Mouse (Mus musculus) CH12.LX (cell line): ENCODE measurements around the gene Prkci. TPM values are rescaled to one million over a fixed set of nuclear protein-coding genes. Genes with fewer than 3 reads are reported as not detected.

Source experiments
- DNase-seq: peaks from one replicate; pipeline ENCODE4 v3.0.0-alpha.2; 2013; ENCODE audit errors: extremely low read depth
- H3K27ac ChIP-seq: 2 replicates; pipeline ENCODE4 v1.5.1; 2012; ENCODE audit warnings: low read depth, mild to moderate bottlenecking, control low read depth, moderate library complexity; ENCODE audit not compliant: insufficient read depth
- H3K27me3 ChIP-seq: replicated peaks from 2 replicates; pipeline ENCODE3; 2012; ENCODE audit warnings: inconsistent platforms
- H3K36me3 ChIP-seq, 2 experiments: replicated peaks in 1 of 2; 2 replicates each; pipeline versions ENCODE3 to v1.6.1; 2012; ENCODE audit warnings: inconsistent platforms in 1 of 2, low read length in 1 of 2, mild to moderate bottlenecking in 1 of 2, mixed read lengths in 1 of 2, moderate library complexity in 1 of 2; ENCODE audit not compliant: control insufficient read depth in 1 of 2, insufficient read depth in 1 of 2
- H3K4me1 ChIP-seq, 2 experiments: 2 replicates each; pipeline ENCODE4 v1.6.1; 2012; ENCODE audit warnings: inconsistent platforms in 1 of 2, moderate library complexity in 1 of 2; ENCODE audit not compliant: insufficient read depth in 2 of 2, control insufficient read depth in 1 of 2
- H3K4me2 ChIP-seq: 2 replicates; pipeline ENCODE4 v1.6.1; 2012; ENCODE audit warnings: low read depth, mild to moderate bottlenecking, control low read depth; ENCODE audit not compliant: poor library complexity, insufficient read depth, severe bottlenecking
- H3K4me3 ChIP-seq, 3 experiments: fragments of 150-350 bp in 1 of 3; sonication (generic) in 1 of 3; replicated peaks in 1 of 3; 2 replicates each; pipeline versions ENCODE3 to v1.5.1; 2011 to 2012; ENCODE audit warnings: low read depth in 2 of 3, low read length in 2 of 3, mild to moderate bottlenecking in 2 of 3, moderate library complexity in 2 of 3, control low read depth in 1 of 3, improper control_type of control experiment in 1 of 3, inconsistent platforms in 1 of 3, mixed read lengths in 1 of 3; ENCODE audit not compliant: poor library complexity in 1 of 3
- H3K79me2 ChIP-seq: replicated peaks from 2 replicates; pipeline ENCODE4 v1.6.1; 2012; ENCODE audit warnings: mild to moderate bottlenecking, moderate library complexity; ENCODE audit not compliant: control insufficient read depth, poor library complexity, insufficient read depth, severe bottlenecking; ENCODE audit errors: extremely low read depth
- H3K9ac ChIP-seq: 2 replicates; pipeline ENCODE4 v1.6.1; 2012; ENCODE audit warnings: low read depth, mild to moderate bottlenecking, control low read depth, moderate library complexity; ENCODE audit not compliant: insufficient read depth
- H3K9me3 ChIP-seq: replicated peaks from 2 replicates; pipeline ENCODE3; 2012; ENCODE audit warnings: low read length, inconsistent platforms, mixed read lengths
- BHLHE40 ChIP-seq: IDR thresholded peaks from 2 replicates; pipeline ENCODE4 v1.6.1; 2011; ENCODE audit warnings: mild to moderate bottlenecking, low read depth, low read length, improper control_type of control experiment
- CHD1 ChIP-seq: IDR thresholded peaks from 2 replicates; pipeline ENCODE4 v1.6.1; 2012; ENCODE audit warnings: low read depth, low read length, improper control_type of control experiment, inconsistent platforms
- CHD2 ChIP-seq: IDR thresholded peaks from 2 replicates; pipeline ENCODE4 v1.6.1; 2011; ENCODE audit warnings: low read length, improper control_type of control experiment
- EP300 ChIP-seq: IDR thresholded peaks from 2 replicates; pipeline ENCODE4 v1.6.1; 2011; ENCODE audit warnings: low read length, improper control_type of control experiment
- ETS1 ChIP-seq: conservative IDR thresholded peaks from 2 replicates; pipeline ENCODE4 v1.6.1; 2012; ENCODE audit warnings: low read depth, mild to moderate bottlenecking, inconsistent platforms, low read length, improper control_type of control experiment, moderate library complexity
- GABPA ChIP-seq: IDR thresholded peaks from 2 replicates; pipeline ENCODE4 v1.6.1; 2012; ENCODE audit warnings: low read depth, low read length, improper control_type of control experiment, inconsistent platforms; ENCODE audit not compliant: insufficient replicate concordance
- IRF4 ChIP-seq: IDR thresholded peaks from 2 replicates; pipeline ENCODE4 v1.6.1; 2014; ENCODE audit warnings: low read depth, mild to moderate bottlenecking, inconsistent platforms, low read length, improper control_type of control experiment
- JUN ChIP-seq: IDR thresholded peaks from 2 replicates; pipeline ENCODE4 v1.6.1; 2011; ENCODE audit warnings: low read depth, mild to moderate bottlenecking, low read length, improper control_type of control experiment, moderate library complexity; ENCODE audit not compliant: insufficient read depth
- KAT2A ChIP-seq: IDR thresholded peaks from 2 replicates; pipeline ENCODE4 v1.6.1; 2012; ENCODE audit warnings: low read length, improper control_type of control experiment, inconsistent platforms; ENCODE audit not compliant: insufficient replicate concordance
- MAFK ChIP-seq: IDR thresholded peaks from 2 replicates; pipeline ENCODE4 v1.6.1; 2011; ENCODE audit warnings: low read length, improper control_type of control experiment; ENCODE audit not compliant: insufficient replicate concordance
- MAX ChIP-seq: IDR thresholded peaks from 2 replicates; pipeline ENCODE4 v1.6.1; 2011; ENCODE audit warnings: low read length, improper control_type of control experiment
- MAZ ChIP-seq: IDR thresholded peaks from 2 replicates; pipeline ENCODE4 v1.6.1; 2012; ENCODE audit warnings: low read depth, mild to moderate bottlenecking, inconsistent platforms, low read length, improper control_type of control experiment, moderate library complexity
- MEF2A ChIP-seq: IDR thresholded peaks from 2 replicates; pipeline ENCODE4 v1.6.1; 2014; ENCODE audit warnings: low read depth, mild to moderate bottlenecking, inconsistent platforms, low read length, improper control_type of control experiment, borderline replicate concordance
- MXI1 ChIP-seq: IDR thresholded peaks from 2 replicates; pipeline ENCODE4 v1.6.1; 2011; ENCODE audit warnings: mild to moderate bottlenecking, low read depth, low read length, improper control_type of control experiment
- NELFE ChIP-seq: IDR thresholded peaks from 2 replicates; pipeline ENCODE4 v1.6.1; 2011; ENCODE audit warnings: low read depth, low read length, improper control_type of control experiment
- SIN3A ChIP-seq: IDR thresholded peaks from 2 replicates; pipeline ENCODE4 v1.6.1; 2012; ENCODE audit warnings: low read length, improper control_type of control experiment, inconsistent platforms
- SMC3 ChIP-seq: IDR thresholded peaks from 2 replicates; pipeline ENCODE4 v1.6.1; 2011; ENCODE audit warnings: low read depth, low read length, improper control_type of control experiment
- UBTF ChIP-seq: IDR thresholded peaks from 2 replicates; pipeline ENCODE4 v1.6.1; 2012; ENCODE audit warnings: low read depth, mild to moderate bottlenecking, inconsistent platforms, low read length, improper control_type of control experiment, moderate library complexity
- USF1 ChIP-seq: IDR thresholded peaks from 2 replicates; pipeline ENCODE4 v1.6.1; 2014; ENCODE audit warnings: low read depth, mild to moderate bottlenecking, inconsistent platforms, low read length, improper control_type of control experiment
- USF2 ChIP-seq: conservative IDR thresholded peaks from 2 replicates; pipeline ENCODE4 v1.6.1; 2011; ENCODE audit warnings: low read depth, low read length, improper control_type of control experiment
- dilution Hi-C: fragments of 300-500 bp; cut with MboI; formaldehyde crosslinking; loops from 2 replicates; pipeline ENCODE4 v1.14.3; 2020; ENCODE audit warnings: low sequenced_read_pairs; ENCODE audit not compliant: extremely low pct_unique_long_range_greater_than_20kb, extremely low pct_ligation_motif_present
- in situ Hi-C: fragments of 300-500 bp; cut with MboI; formaldehyde crosslinking; loops from 3 replicates; pipeline ENCODE4 v1.14.3; 2019; ENCODE audit warnings: low sequenced_read_pairs, low pct_ligation_motif_present, low pct_unique_long_range_greater_than_20kb, mixed read lengths
- polyA plus RNA-seq: library from polyadenylated mRNA; unstranded; fragments of >175 nt; gene quantifications from 2 replicates; pipeline ENCODE4 v1.2.1, GENCODE M21; 2012; ENCODE audit warnings: low read depth; ENCODE audit not compliant: insufficient read length
- total RNA-seq, 2 experiments: library from RNA; depleted of rRNA; stranded (reverse); fragments of 300-350 nt in 1 of 2; fragments of >200 nt in 1 of 2; gene quantifications; 2 replicates each; pipeline ENCODE4 v1.2.3; 2012 to 2014

Gene Prkci
- total and polyA plus RNA-seq, 3 experiments: 14.8 to 17.1 (median 16.7) TPM

GRCm38 (mm10) chr3:30995899-30996687 is 546 bp downstream of the Prkci start:
- Histone ChIP-seq H3K4me1 (peaks cover 21 to 58% of the 10 kb centered on the region in 2 experiments), H3K9me3 (no peaks in the 10 kb centered on the region)
- TF ChIP-seq JUN (no peak), UBTF (peak; percentile 8; the same call in 1 of the 2 replicates), MAFK (no peak), GABPA (0 out of 2 replicates have a peak, but pooled peaks have one; percentile 1), IRF4 (no peak), BHLHE40 (peak; percentile 60), SMC3 (no peak), NELFE (no peak), MEF2A (no peak), SIN3A (peak; percentile 23; the same call in 1 of the 2 replicates), CHD1 (no peak), MXI1 (0 out of 2 replicates have a peak, but pooled peaks have one; percentile 21), USF1 (no peak)
- TF ChIP-seq, all 38 proteins: peak for 5
- Histone ChIP-seq H3K27me3 (no peaks in the 10 kb centered on the region), H3K9ac (peak overlapping the region; percentile 44), H3K4me2 (peak overlapping the region; percentile 67), H3K4me3 (peak overlapping the region; percentile 65 to 94 (median 82)), H3K79me2 (peaks cover 24% of the 10 kb centered on the region), H3K27ac (peak overlapping the region; percentile 5; the same call in 1 of the 2 replicates), H3K36me3 (no peaks in the 10 kb centered on the region)
- dilution Hi-C loops (no loop called here), in situ Hi-C loops (loop anchor here (25.0 kb wide), 1 partner anchor 409 kb away; the partner anchor contains the start of gene Actrt3)
- peak; percentile 35 for DNase-seq

GRCm38 (mm10) chr3:30996688-30997014 is 1.1 kb downstream of the Prkci start:
- Histone ChIP-seq H3K36me3 (no peaks in the 10 kb centered on the region), H3K27ac (no peak overlapping the region), H3K79me2 (peaks cover 26% of the 10 kb centered on the region), H3K4me2 (peak overlapping the region; percentile 67), H3K4me1 (peaks cover 23 to 63% of the 10 kb centered on the region in 2 experiments), H3K9me3 (no peaks in the 10 kb centered on the region), H3K4me3 (peak overlapping the region; percentile 65 to 94 (median 82)), H3K9ac (peak overlapping the region; percentile 44), H3K27me3 (no peaks in the 10 kb centered on the region)
- TF ChIP-seq UBTF: no peak
- no peak for TF ChIP-seq MAX
- TF ChIP-seq MXI1: no peak
- TF ChIP-seq MAFK: no peak
- TF ChIP-seq USF1: no peak
- no peak for TF ChIP-seq ETS1
- no peak for TF ChIP-seq NELFE
- TF ChIP-seq EP300: no peak
- TF ChIP-seq USF2: no peak
- no peak for TF ChIP-seq KAT2A
- TF ChIP-seq MEF2A: no peak
- TF ChIP-seq MAZ: no peak
- no peak for TF ChIP-seq CHD2
- no peak for DNase-seq
- dilution Hi-C loops (no loop called here), in situ Hi-C loops (loop anchor here (25.0 kb wide), 1 partner anchor 409 kb away; the partner anchor contains the start of gene Actrt3)
